Mouse (Mus musculus) mouse embryonic stem cell (cell line): Measurements from ENCODE around the gene Ggt1.

Source experiments
- in situ Hi-C, 2 experiments: fragments of 300-500 bp; cut with MboI; formaldehyde crosslinking; loops; 1 replicate in 1 of 2; 3 replicates in 1 of 2; pipeline ENCODE4 v1.14.3; 2019 to 2020; ENCODE audit warnings: low sequenced_read_pairs in 2 of 2, low pct_unique_long_range_greater_than_20kb in 1 of 2, mixed read lengths in 1 of 2; ENCODE audit not compliant: unreplicated experiment in 1 of 2

The Ggt1 gene

DNA sequence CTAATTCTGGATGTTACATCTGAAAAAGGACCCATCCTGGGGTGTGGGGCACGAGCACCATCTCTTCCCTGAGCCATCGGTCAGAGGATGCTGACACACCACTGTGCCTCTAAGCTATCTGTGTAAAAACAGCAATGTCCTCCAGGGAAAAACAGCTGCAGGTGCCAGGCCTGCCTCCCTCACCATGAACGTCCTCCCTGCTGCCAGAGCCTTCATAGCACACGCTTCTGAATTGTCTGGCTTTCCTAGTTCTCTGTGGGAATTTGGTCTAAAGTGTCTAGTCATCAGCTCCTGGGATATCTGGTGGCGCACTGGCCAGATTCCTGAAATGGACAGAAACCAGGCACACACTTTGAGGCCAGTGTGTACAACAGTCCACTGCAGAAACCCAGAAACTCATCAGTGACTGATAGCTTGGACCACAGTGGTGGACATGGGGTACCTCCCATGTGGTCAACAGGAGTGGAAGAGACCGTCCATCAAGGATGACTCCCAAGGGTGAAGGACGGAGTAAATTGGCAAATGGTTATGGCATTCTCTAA is 38.9 kb downstream of the Ggt1 start:
- in situ Hi-C loops, result loop anchor here in 1 of 2 experiments (10.0 kb wide), 1 partner anchor 355 kb away; the partner anchor contains the start of gene Gm5134

DNA sequence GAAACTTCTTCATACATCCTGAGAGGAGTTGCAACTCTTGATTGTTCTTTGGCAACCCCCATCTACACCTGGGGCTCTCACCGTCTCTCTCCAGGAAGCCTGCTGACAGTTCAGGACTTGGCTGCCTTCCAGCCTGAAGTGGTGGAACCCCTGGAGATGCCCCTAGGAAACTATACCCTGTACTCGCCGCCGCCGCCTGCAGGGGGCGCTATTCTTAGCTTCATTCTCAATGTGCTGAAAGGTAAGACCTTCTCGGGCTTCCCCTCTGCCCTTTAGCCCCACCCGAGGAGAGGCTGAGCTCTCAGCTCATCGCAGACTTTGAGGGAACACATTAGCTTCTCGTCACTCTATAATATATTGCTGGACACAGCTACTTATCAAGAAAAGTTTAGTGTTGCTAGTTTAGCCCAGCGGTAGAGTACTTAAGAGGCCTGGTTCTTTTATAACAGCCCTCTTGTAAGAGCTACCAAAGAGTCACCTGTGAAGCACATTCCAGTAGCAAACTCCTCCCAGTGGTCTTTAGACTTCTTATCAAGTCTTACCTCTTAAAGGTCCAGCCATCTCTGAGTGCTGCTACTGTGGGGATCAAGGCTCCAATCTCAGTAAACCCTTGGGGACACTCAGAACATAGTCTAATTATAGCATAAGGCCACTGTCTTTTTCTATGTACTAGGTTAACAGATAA is 43.9 kb downstream of the Ggt1 start:
- in situ Hi-C loops, result loop anchor here in 1 of 2 experiments (10.0 kb wide), 1 partner anchor 349 kb away; the partner anchor contains the start of gene Gm5134

DNA sequence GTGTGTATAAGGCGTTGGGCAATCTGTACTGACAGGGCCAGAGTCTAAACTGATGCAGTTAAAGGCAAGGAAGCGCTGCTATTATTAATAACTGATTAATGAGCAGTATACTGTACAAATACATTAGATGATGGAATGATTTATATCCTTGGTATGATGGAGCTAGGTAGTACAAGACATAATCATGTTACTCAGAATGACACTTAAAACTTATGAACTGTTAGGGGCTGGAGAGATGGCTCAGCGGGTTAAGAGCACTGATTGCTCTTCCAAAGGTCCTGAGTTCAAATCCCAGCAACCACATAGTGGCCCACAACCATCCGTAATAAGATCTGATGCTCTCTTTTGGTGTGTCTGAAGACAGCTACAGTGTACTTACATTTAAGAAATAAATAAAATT is 45.8 kb downstream of the Ggt1 start:
- in situ Hi-C loops, result loop anchor here in 1 of 2 experiments (10.0 kb wide), 1 partner anchor 348 kb away; the partner anchor contains the start of gene Gm5134

- in situ Hi-C loops, result loop anchor here in 1 of 2 experiments (10.0 kb wide), 1 partner anchor 346 kb away; the partner anchor contains the start of gene Gm5134
Observed at GRCm38 (mm10) chr10:75608975-75609374, 47.6 kb downstream of the Ggt1 start.

- in situ Hi-C loops, result no loop called here
Observed at GRCm38 (mm10) chr10:75610486-75610885, 49.1 kb downstream of the Ggt1 start.

GRCm38 (mm10) chr10:75616044-75616443 is 54.6 kb downstream of the Ggt1 start:
- in situ Hi-C loops, result no loop called here

DNA sequence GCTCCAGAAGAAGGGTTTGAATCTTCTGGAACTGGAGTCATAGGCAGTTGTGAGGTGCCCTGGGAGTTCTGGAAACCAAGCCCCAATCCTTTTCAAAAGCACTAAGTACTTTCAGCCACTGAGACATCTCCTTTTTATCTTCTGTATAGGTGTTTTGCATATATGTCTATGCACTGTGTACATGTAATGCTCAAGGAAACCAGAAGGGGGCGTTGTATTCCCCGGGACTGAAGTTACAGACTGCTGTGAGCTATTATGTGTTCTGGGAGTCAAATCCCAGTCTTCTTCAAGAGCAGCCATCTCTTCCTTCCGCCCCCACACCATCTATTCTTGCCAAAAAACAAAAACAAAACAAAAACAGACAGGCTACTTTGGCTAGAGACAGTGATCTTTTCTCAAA is 59.4 kb downstream of the Ggt1 start:
- in situ Hi-C loops, result no loop called here

DNA sequence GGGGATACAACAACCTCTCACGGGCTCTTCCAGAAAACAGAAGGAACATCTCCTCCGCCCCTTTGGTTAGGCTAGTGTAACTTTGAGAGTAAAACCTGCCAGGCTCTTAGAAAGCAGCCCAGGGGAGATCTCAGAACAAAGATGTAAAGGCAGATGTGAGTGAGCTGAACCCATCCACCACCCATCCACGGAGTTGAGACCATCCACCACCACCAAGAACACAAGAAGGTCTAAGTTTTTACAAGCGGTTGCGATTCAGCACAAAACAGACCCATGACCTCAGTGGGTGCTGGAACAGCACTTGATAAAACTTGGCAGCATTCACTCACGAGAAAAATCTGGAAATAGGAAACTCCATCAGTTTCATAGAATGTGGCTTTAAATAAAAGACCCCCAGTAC is 64.5 kb downstream of the Ggt1 start:
- in situ Hi-C loops, result no loop called here

- in situ Hi-C loops, result no loop called here
Observed at GRCm38 (mm10) chr10:75626991-75627390, 65.6 kb downstream of the Ggt1 start.

GRCm38 (mm10) chr10:75627490-75627889 is 66.1 kb downstream of the Ggt1 start:
- in situ Hi-C loops, result no loop called here

- in situ Hi-C loops, result no loop called here
Observed at GRCm38 (mm10) chr10:75632633-75633032, 71.2 kb downstream of the Ggt1 start.

DNA sequence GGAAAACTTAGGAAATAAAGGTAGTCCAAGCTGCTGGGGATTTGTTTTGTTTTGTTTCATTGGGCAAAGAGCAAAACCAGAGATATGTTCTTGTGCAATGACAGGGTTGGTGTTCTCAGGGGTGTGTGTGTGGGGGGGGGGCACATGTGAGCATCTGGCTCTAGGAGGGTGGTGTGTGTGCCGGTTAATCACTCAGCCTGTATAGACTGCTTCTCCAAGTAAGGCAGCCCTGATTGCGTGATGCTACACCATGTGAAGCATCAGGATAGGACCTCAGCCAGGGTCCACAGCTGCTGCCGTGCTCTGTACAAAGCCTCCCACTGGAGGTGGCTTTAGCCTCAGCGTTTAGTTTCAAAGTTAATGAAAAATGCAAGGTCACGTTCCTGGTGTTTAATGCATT is 71.6 kb downstream of the Ggt1 start:
- in situ Hi-C loops, result no loop called here

DNA sequence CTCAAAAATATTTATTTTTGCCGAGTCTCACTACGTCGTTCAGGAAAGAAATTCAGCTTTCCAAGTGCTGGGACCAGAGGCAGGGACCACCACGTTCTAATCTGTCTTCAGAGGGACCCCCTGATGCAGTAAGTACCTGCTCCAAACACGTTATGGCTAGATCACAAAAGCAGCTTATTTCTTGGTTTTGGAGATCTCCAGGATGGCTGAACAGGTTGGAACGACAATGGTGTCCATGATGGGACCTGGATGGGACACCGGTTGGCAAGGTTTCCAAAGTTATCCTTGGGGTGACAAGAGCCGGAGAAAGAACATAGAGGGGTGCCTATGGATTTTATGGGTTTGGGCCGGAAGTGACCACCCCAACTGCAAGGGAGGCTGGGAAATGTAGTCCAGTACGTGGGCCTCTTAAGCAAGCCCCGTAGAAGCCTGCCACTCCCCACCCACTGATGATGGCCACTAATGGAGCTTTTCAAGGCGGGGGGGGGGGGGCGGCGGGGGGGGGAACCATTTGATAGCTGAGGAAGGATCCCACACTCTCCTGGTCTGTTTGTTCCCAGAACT is 72.3 kb downstream of the Ggt1 start:
- in situ Hi-C loops, result no loop called here

DNA sequence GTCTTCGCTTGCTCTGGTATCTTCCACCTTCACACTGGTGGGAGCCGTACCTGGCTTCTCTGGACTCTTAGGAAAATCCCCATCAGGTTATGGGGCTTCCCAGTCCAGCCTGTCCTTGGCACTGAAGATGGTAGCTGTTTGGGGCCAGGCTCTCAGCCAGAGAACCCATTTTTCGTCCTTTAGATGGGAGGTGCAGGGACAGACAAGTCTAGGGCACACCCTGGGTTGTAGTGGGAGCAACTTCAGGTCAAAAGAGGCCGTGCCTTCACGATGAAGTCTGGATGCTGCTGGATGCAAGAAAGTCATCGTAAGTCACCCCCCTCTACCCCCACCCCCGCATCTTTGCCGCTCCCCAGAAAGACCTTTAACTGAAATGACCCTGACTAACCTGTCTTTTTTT is 73.2 kb downstream of the Ggt1 start:
- in situ Hi-C loops, result no loop called here

DNA sequence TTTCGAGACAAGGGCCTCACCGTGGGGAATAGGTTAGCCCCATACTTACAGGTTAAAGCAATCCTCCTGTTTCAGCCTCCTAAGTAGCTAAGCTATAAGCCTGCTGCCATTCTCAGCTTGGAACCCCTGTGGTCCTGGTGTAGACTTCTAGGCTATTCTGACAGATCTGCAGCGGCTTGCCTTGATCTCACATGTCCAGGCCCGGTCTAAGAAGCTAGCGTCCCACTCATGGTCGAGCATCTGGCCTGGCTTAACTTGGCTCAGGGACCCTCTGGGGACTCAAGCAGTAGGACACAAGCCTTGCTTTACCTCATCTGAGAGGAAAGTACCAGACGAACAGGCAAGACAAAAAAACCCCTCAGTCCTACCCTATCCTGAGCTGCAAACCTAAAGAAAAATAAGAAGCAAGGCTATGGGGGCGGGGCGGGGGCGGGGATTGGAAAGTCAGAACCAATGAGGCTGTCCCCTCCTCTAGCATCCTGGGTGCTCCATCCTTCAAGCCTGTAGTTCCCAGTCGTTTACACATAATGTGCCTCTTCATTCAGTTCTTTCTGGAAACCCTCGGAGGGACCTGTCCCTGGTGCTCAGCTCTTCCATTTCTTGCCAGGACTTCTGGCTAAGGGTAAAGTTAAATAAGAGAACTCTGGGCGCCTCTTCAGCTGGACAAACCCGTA is 73.8 kb downstream of the Ggt1 start:
- in situ Hi-C loops, result no loop called here

DNA sequence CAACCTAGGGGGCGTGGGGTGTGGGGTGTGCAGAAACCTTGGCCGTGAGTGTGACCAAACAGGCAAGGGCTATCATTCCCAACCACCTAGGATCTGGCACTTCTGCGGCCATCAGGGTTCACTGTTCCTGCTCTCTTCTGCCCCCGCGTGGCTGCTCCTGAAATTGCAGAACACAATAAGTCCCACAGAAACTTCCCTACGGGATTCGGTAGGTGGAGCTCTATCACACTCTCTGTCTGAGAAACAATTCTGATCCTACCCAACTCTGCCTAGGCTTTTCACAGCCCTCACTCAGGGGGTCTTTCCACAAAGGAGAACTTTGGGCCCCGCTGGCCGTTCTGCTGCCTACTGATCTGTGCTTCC is 74.3 kb downstream of the Ggt1 start:
- in situ Hi-C loops, result no loop called here
